Mouse (Mus musculus) left cerebral cortex, postnatal 4 days (tissue): ENCODE measurements around the gene Evx2. TPM values are rescaled to one million over a fixed set of nuclear protein-coding genes. Genes with fewer than 3 reads are reported as not detected.

Experiments used
- DNase-seq: peaks from one replicate; pipeline ENCODE4 v3.0.0-alpha.2; 2022
- intact Hi-C: fragments of 180-260 bp; cut with DNase I; formaldehyde crosslinking; loops from one replicate; pipeline ENCODE4 v1.15.1; 2025
- total RNA-seq, 2 experiments: library from RNA; stranded (reverse); gene quantifications; 2 replicates each; pipeline ENCODE4 v1.2.3; 2021

Evx2 gene
- total RNA-seq, 2 experiments from 2014 or later = not detected

DNA sequence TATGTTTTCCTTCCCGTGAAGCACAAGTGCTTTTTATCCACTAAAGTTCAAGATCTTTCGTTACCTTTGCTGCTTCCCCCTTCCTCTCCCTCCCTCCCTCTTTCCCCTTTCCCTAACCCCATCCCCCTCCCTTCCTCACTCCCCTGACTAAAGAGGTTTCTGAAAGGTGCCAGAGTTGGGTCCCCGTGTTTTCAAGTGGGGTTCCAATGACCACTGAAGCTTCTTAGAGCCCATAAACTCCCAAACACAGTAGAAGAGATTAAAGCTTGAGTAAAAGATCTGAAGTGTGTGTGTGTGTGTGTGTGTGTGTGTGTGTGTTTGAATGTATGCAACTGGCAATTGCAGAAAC is 9.8 kb upstream of the Evx2 start:
- intact Hi-C loops = no loop called here
- DNase-seq = no peak

- intact Hi-C loops = no loop called here
- DNase-seq = no peak
Observed at GRCm38 (mm10) chr2:74668370-74669229, 9.2 kb upstream of the Evx2 start.

DNA sequence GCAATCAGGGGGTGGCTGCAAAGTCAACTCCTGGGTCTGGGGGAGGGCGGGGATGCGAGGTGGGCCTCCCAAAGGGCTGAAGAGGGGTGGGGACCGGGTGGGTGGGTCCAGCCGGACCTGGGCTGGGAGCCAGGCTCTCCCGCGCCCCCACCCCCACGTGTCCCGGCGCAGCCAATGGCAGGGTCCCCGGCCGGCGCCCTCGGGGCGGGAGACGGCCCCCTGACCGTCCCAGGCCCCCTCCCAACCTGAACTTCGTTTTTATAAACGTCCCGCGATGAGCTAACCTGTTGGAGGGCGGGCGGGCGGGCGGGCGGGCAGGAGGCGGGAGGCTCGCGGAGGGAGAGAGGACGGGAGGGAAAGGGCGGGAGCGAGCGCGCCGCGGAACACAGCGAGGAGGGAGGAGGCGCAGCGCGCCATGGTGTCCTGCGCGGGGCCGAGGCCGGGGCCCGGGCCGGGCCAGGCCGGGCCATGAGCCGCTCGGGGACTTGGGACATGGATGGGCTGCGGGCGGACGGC is 8.5 kb upstream of the Evx2 start, which contains the start of gene Hoxd13:
Hoxd13 (plus strand) TSS at position 469 of the 516 bp plus-strand sequence.
- no peak for DNase-seq
- intact Hi-C loops = no loop called here

GRCm38 (mm10) chr2:74667191-74667841 is 8.0 kb upstream of the Evx2 start:
- no peak for DNase-seq
- intact Hi-C loops = no loop called here

GRCm38 (mm10) chr2:74666411-74666810 is 7.1 kb upstream of the Evx2 start:
- intact Hi-C loops = no loop called here
- no peak for DNase-seq

DNA sequence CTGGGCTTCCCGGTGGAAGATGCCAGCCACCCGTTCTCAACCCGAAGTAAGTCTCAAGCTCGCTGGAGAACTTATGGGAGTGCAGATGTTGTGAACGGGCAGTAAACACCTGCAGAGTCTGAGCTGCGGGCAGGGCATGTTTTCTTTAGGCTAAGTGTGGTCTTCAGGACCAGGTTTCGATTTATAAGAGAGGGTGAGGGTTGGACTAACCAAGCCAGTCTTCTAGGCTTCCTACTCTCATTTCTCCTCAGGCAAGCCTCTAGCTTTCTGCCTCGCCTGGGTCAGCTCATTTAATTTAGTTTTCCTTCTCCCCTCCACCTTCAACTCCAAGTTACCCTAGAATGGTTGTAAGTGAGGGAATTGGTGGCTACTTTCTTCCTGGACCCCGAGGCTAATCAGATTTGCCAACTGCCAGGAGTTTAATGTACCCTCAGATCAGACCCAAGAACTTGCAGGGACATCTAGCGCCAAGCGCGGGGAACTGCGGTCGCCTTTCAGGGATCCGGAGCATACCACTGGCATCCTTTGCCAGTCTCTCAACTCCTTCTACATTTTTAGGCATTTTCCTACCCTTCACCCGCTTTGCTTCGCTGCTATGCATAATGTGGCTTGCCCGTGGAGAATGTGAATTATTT is 4.1 kb upstream of the Evx2 start:
- DNase-seq = peak; percentile 74
- intact Hi-C loops = loop anchor here (2.0 to 5.0 kb wide), 5 partner anchors 363 to 1111 kb away; no protein-coding TSS in a partner anchor

GRCm38 (mm10) chr2:74661685-74662084 is 2.3 kb upstream of the Evx2 start:
- peak; percentile 75 for DNase-seq
- intact Hi-C loops = loop anchor here (2.0 to 5.0 kb wide), 5 partner anchors 361 to 1109 kb away; no protein-coding TSS in a partner anchor

- intact Hi-C loops = loop anchor here (5.0 kb wide), 4 partner anchors 693 to 1108 kb away; no protein-coding TSS in a partner anchor
- DNase-seq = no peak
Observed at GRCm38 (mm10) chr2:74660421-74661375, 1.3 kb upstream of the Evx2 start.

GRCm38 (mm10) chr2:74658667-74659371 is 538 bp downstream of the Evx2 start:
- intact Hi-C loops = loop anchor here (5.0 kb wide), 1 partner anchor 592 kb away; no protein-coding TSS in a partner anchor

DNA sequence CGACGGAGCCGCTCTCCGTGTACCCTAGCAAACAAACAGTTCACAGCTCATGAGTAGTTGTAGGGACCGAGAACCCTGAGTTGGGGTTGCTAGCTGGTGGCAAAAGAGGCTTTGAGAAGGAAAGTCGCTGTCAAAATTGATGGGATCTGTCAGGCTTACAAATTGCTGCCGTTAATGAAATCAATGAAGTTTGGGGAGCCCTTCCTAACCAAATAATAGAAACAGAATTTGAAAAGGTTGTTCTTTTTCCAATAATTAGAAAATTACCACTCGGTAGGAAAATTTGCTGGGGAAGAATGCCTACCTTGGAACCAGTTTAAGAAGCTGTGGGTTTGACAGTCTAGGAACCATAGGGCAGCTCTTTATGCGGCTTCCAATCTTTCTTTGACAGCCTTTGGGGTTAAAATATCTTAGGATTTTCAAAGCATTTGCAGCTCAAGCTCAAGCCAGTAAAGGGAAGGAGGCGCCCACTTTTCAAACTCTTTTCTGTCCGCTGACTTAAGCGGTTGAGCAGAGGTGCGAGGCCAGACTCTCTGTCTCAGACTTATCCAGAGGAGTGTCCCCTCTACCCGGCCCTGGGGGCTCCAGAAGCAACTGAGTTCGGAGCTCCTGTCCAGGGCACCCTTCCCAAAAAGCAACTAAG is 1.2 kb downstream of the Evx2 start:
- DNase-seq = no peak
- intact Hi-C loops = loop anchor here (5.0 kb wide), 1 partner anchor 591 kb away; no protein-coding TSS in a partner anchor

More at GRCm38 (mm10) chr2:74658667-74659371, 538 bp downstream of the Evx2 start:
- DNase-seq = no peak

- intact Hi-C loops = loop anchor here (5.0 kb wide), 1 partner anchor 590 kb away; no protein-coding TSS in a partner anchor
- no peak for DNase-seq
Observed at GRCm38 (mm10) chr2:74657251-74658023, 1.9 kb downstream of the Evx2 start.

DNA sequence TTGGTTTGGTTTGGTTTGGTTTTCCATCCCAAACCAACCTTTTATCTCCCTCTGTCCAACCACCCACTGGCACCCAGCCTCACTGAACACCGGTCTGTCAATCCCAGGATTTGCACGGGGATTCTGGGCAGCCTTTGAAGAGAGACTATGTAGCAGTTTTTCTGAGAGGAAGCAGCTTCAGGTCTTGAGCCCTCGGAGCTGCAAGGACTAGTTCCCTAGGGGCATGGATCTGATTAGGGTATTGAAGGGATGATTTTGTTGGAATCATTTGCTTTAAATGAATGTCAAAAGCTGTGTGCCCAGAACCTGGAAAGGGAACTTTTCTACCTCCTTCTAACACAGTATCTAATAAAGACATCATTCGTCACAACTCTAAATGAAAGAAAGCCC is 2.7 kb downstream of the Evx2 start:
- intact Hi-C loops = loop anchor here (5.0 kb wide), 1 partner anchor 589 kb away; no protein-coding TSS in a partner anchor
- DNase-seq = no peak

DNA sequence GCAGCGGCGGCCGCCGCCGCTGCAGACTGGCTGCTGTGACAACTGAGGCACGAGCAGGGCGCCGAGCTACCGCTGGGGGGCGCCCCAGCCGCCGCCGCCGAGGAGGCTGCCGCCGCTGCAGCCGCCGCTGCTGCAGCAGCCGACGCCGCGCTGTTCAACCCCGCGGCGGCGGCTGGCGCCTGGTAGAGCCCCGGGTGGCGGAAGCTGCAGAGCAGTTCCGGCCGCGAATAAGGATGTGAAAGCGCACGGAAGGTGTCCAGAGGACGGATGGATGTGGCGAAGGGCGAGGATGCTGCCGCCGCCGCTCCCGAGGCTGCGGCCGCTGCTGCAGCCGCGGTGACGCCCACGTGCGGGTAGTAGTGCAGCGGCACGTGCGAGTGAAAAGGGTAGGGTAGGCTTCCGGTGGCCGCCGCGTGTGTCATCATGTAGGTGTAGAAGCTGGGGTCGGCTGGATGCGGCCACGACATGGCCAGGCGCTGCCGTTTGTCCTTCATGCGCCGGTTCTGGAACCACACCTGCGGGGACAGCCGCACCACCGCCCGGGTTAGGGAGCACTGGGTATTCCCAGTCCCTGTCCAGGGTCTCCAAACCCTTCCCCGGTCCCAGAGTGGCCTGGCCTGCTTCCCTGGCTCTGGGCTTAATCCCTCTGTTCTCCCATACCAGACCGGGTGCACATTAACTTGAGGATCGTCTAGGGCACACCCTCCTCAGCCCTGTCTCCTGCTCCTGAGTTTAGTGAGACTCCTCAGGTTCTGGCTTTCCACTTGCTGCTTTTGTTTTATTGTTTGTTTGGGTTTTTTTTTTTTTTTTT is 3.3 kb downstream of the Evx2 start:
- intact Hi-C loops = loop anchor here (5.0 kb wide), 1 partner anchor 589 kb away; no protein-coding TSS in a partner anchor
- peak; percentile 24 for DNase-seq

- peak; percentile 49 for DNase-seq
- intact Hi-C loops = loop anchor here (5.0 kb wide), 1 partner anchor 588 kb away; no protein-coding TSS in a partner anchor
Observed at GRCm38 (mm10) chr2:74655420-74655781, 4.0 kb downstream of the Evx2 start.

GRCm38 (mm10) chr2:74654743-74655419 is 4.5 kb downstream of the Evx2 start:
- no peak for DNase-seq
- intact Hi-C loops = loop anchor here (5.0 kb wide), 1 partner anchor 588 kb away; no protein-coding TSS in a partner anchor
